Mouse (Mus musculus) neural tube, embryonic 14.5 days (tissue): ENCODE measurements around the gene Btrc. TPM values are rescaled to one million over a fixed set of nuclear protein-coding genes. Genes with fewer than 3 reads are reported as not detected.

ENCODE experiments used
- ATAC-seq: fragments of 200-750 bp; cut with Nextera tagmentation; 2 replicates; pipeline ENCODE4 v1.8.0; 2017; ENCODE audit warnings: low read depth, mild to moderate bottlenecking, moderate TSS enrichment, moderate library complexity
- H3K27ac ChIP-seq: fragments of 300-500 bp; sonication (generic); 2 replicates; pipeline ENCODE4 v1.5.1; 2014; ENCODE audit warnings: low read depth, mild to moderate bottlenecking, control low read depth, low read length, moderate library complexity, mixed read lengths
- H3K27me3 ChIP-seq: fragments of 300-500 bp; sonication (generic); 2 replicates; pipeline ENCODE4 v1.6.1; 2014; ENCODE audit warnings: low read length; ENCODE audit not compliant: control insufficient read depth, insufficient read depth
- H3K36me3 ChIP-seq: fragments of 300-500 bp; sonication (generic); 2 replicates; pipeline ENCODE4 v1.6.1; 2014; ENCODE audit warnings: low read length, mixed read lengths; ENCODE audit not compliant: control insufficient read depth, insufficient read depth
- H3K4me1 ChIP-seq: fragments of 300-500 bp; sonication (generic); 2 replicates; pipeline ENCODE4 v1.6.1; 2014; ENCODE audit warnings: low read length; ENCODE audit not compliant: control insufficient read depth, insufficient read depth
- H3K4me2 ChIP-seq: fragments of 300-500 bp; sonication (generic); 2 replicates; pipeline ENCODE4 v1.6.1; 2014; ENCODE audit warnings: mild to moderate bottlenecking, low read depth, low read length, control low read depth
- H3K4me3 ChIP-seq: fragments of 300-500 bp; sonication (generic); 2 replicates; pipeline ENCODE4 v1.5.1; 2014; ENCODE audit warnings: low read depth, low read length, control low read depth, mixed read lengths
- H3K9ac ChIP-seq: fragments of 300-500 bp; sonication (generic); replicated peaks from 2 replicates; pipeline ENCODE4 v1.6.1; 2014; ENCODE audit warnings: low read depth, mild to moderate bottlenecking, control low read depth, low read length, mixed read lengths
- H3K9me3 ChIP-seq: fragments of 300-500 bp; sonication (generic); 2 replicates; pipeline ENCODE4 v1.6.1; 2016; ENCODE audit warnings: low read length; ENCODE audit not compliant: control insufficient read depth
- WGBS: fragments of 180-500 bp; shearing (Covaris S2); extraction: QIAGEN DNeasy Blood & Tissue Kit; methylation state at CpG from one replicate; pipeline ENCODE4 v1.1.7; 2014; 5-methylcytosine and 5-hydroxymethylcytosine counted together
- polyA plus RNA-seq: library from polyadenylated mRNA; unstranded; fragments of >200 nt; fragmentation: Nextera tagmentation; extraction: Ambion mirVana; gene quantifications from 2 replicates; pipeline ENCODE4 v1.2.1, GENCODE M21; 2014

Gene Btrc
- polyA plus RNA-seq, 1 experiment from 2014 or later = 70.8 TPM

- H3K4me2 ChIP-seq = no peak overlapping the region
- no peaks in the 10 kb centered on the region for H3K9me3 ChIP-seq
- H3K36me3 ChIP-seq = no peaks in the 10 kb centered on the region
- no peak overlapping the region for H3K27ac ChIP-seq
- H3K4me1 ChIP-seq = peaks cover 26% of the 10 kb centered on the region
- ATAC-seq = no peak
- H3K4me3 ChIP-seq = no peak overlapping the region
- H3K9ac ChIP-seq = no peak overlapping the region
- no peaks in the 10 kb centered on the region for H3K27me3 ChIP-seq
- WGBS = 84% methylated on average over 4 of the region's 4 CpGs
Measured at GRCm38 (mm10) chr19:45437175-45437574, 73.6 kb downstream of the Btrc start.

DNA sequence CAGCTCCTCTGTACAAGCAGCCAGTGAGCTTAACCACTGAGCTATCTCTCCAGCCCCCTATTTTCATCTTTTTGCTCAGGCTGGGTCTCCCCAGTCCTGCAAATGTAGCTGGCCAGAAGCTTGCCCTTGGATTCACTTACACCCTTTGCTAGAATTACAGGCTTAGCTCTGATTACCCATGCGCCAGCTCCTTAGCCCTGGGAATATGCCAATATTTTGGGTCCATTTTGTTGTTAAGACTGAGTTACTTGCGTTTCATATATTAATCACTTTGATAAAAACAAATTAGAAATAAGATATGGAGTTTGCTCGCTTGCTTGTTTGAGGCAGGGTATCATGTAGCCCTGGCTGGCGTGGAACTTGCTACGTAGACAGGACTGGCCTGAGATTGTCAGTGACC, 74.7 kb downstream of the Btrc start:
- no peak for ATAC-seq
- no peaks in the 10 kb centered on the region for H3K36me3 ChIP-seq
- H3K27me3 ChIP-seq = no peaks in the 10 kb centered on the region
- no peak overlapping the region for H3K27ac ChIP-seq
- H3K9ac ChIP-seq = no peak overlapping the region
- no peak overlapping the region for H3K4me2 ChIP-seq
- H3K9me3 ChIP-seq = no peaks in the 10 kb centered on the region
- 96% methylated on average over 5 of the region's 5 CpGs for WGBS
- H3K4me1 ChIP-seq = peaks cover 26% of the 10 kb centered on the region
- H3K4me3 ChIP-seq = no peak overlapping the region

GRCm38 (mm10) chr19:45438928-45439846, 75.7 kb downstream of the Btrc start:
- Histone ChIP-seq H3K9ac (no peak overlapping the region), H3K9me3 (no peaks in the 10 kb centered on the region), H3K27ac (no peak overlapping the region), H3K4me3 (no peak overlapping the region), H3K4me2 (no peak overlapping the region), H3K36me3 (no peaks in the 10 kb centered on the region), H3K27me3 (no peaks in the 10 kb centered on the region), H3K4me1 (peaks cover 26% of the 10 kb centered on the region)
- 43% methylated on average over 6 of the region's 6 CpGs for WGBS
- no peak for ATAC-seq

GRCm38 (mm10) chr19:45440554-45441175, 77.1 kb downstream of the Btrc start:
- Histone ChIP-seq H3K9me3 (no peaks in the 10 kb centered on the region), H3K4me2 (no peak overlapping the region), H3K9ac (no peak overlapping the region), H3K36me3 (no peaks in the 10 kb centered on the region), H3K4me3 (no peak overlapping the region), H3K27ac (peak overlapping the region; percentile 60; the same call in 1 of the 2 replicates), H3K4me1 (peaks cover 25% of the 10 kb centered on the region), H3K27me3 (no peaks in the 10 kb centered on the region)
- ATAC-seq = no peak
- 27% methylated on average over 10 of the region's 10 CpGs for WGBS

- Histone ChIP-seq H3K4me3 (no peak overlapping the region), H3K27ac (no peak overlapping the region), H3K9me3 (no peaks in the 10 kb centered on the region), H3K4me1 (peaks cover 30% of the 10 kb centered on the region), H3K9ac (no peak overlapping the region), H3K4me2 (no peak overlapping the region), H3K36me3 (no peaks in the 10 kb centered on the region), H3K27me3 (no peaks in the 10 kb centered on the region)
- no peak for ATAC-seq
- 34% methylated on average over 7 of the region's 7 CpGs for WGBS
Measured at GRCm38 (mm10) chr19:45441717-45442116, 78.2 kb downstream of the Btrc start.

DNA sequence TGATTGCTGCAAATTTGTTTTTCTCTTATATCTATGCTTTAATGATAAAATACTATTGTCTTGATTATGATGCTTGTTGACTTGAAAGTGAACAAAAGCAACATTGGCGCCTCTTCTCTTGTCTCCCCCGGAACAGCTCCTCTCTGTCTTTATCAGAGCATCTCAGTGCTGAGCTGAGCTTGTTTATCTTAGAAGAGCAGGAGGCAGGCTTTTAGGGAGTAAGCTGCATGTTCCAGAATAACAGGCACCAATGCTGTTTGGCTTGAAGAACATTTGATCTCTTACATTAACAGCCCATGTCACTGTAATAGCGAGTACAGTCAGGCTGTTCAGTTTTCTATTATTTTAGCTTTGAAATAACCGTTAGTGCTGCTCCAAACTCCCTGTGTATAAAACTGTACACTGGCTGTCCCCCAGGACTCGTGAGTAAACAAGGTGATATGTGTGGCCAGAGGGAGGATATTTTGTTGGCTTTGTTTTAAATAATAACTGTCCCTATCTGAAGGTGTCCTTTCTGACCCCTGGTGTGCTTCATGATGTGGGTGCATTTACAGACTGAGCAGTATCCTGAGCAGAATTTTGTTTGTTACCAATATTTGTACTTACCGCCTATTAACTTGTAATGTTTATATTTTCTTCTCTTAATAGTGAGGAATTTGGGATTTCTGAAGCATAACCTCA, 81.9 kb downstream of the Btrc start:
- no peaks in the 10 kb centered on the region for H3K27me3 ChIP-seq
- no peaks in the 10 kb centered on the region for H3K9me3 ChIP-seq
- ATAC-seq = no peak
- no peaks in the 10 kb centered on the region for H3K36me3 ChIP-seq
- H3K4me3 ChIP-seq = no peak overlapping the region
- no peak overlapping the region for H3K4me2 ChIP-seq
- WGBS = 58% methylated on average over 6 of the region's 6 CpGs
- no peak overlapping the region for H3K27ac ChIP-seq
- H3K9ac ChIP-seq = no peak overlapping the region
- peaks cover 27% of the 10 kb centered on the region for H3K4me1 ChIP-seq

- Histone ChIP-seq H3K27me3 (no peaks in the 10 kb centered on the region), H3K9ac (no peak overlapping the region), H3K27ac (peak overlapping the region; percentile 30; the same call in 1 of the 2 replicates), H3K36me3 (no peaks in the 10 kb centered on the region), H3K9me3 (no peaks in the 10 kb centered on the region), H3K4me3 (no peak overlapping the region), H3K4me1 (peaks cover 21% of the 10 kb centered on the region; the same call in 1 of the 2 replicates), H3K4me2 (no peak overlapping the region)
- peak; percentile 80; the same call in 1 of the 2 replicates for ATAC-seq
- WGBS = 15% methylated on average over 7 of the region's 7 CpGs
Measured at GRCm38 (mm10) chr19:45446631-45447030, 83.1 kb downstream of the Btrc start.

- Histone ChIP-seq H3K4me1 (peaks cover 21% of the 10 kb centered on the region; the same call in 1 of the 2 replicates), H3K4me3 (no peak overlapping the region), H3K9ac (no peak overlapping the region), H3K4me2 (no peak overlapping the region), H3K9me3 (no peaks in the 10 kb centered on the region), H3K36me3 (no peaks in the 10 kb centered on the region), H3K27ac (peak overlapping the region; percentile 40; the same call in 1 of the 2 replicates), H3K27me3 (no peaks in the 10 kb centered on the region)
- WGBS = 49% methylated on average over 2 of the region's 2 CpGs
- ATAC-seq = 0 out of 2 replicates have a peak, but pooled peaks have one; percentile 51
Measured at GRCm38 (mm10) chr19:45447222-45447621, 83.7 kb downstream of the Btrc start.
